Mouse (Mus musculus): Measurements from ENCODE around the gene Hoxb8. TPM values are rescaled to one million over a fixed set of nuclear protein-coding genes. Genes with fewer than 3 reads are reported as not detected.

The Hoxb8 gene
- polyA plus RNA-seq, 1 experiment from 2014 or later: not detected

DNA sequence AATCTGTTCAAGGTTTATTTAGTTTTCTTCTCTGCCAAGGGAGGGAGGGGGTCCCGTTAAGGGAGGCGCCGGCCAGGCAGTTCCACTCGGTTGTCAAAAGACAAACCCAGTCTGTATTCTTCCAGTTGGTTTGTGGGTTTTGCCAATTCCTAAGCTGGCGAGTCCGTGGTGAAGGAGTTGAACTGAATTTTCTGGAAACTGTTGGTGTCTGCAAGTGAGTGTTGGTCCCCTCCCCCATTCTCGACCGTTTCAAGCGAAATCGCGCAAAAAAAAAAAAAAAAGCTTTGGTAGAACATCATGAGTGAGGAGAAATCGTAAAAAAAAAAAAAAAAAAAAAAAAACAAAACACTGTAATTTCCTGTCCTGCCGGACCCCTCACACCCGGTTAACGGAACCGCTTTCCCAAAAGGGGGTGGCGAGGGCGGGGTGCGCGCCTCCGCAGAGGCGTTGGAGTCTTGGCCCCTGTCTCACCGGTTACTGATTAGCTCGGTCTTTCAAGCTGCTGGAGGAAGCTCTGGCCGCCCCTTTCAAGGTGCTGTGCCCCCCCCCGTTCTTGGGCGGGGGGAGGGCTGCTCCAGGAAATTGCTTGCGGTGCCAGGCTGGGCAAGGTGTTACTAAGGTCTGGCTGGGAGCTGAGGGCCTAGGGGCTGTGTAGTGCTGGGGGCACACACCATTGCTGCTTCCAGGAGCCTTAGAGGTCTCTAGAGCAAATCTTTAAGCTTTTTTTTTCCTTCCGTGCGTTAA is 13.6 kb downstream of the Hoxb8 start:
- Histone ChIP-seq H3K36me3 (ENCODE audit: control insufficient read depth, insufficient read depth) (no peaks in the 10 kb centered on the region), H3K27ac (ENCODE audit: low read length) (no peak overlapping the region), H3K4me3 (ENCODE audit: low read depth, low read length) (no peak overlapping the region), H3K27me3 (ENCODE audit: control insufficient read depth, insufficient read depth, low read depth, low read length) (peaks cover 99% of the 10 kb centered on the region), H3K9ac (ENCODE audit: low read depth, low read length) (no peak overlapping the region), H3K9me3 (replicated peaks; ENCODE audit: control insufficient read depth, low read length) (no peaks in the 10 kb centered on the region), H3K4me2 (ENCODE audit: low read depth, low read length) (no peak overlapping the region), H3K4me1 (ENCODE audit: control insufficient read depth, low read depth, low read length) (no peaks in the 10 kb centered on the region)
- under 1% methylated on average over 30 of the region's 30 CpGs for whole genome bisulfite sequencing (ENCODE audit: insufficient replicate concordance)
- ATAC-seq (ENCODE audit: low read depth): no peak

DNA sequence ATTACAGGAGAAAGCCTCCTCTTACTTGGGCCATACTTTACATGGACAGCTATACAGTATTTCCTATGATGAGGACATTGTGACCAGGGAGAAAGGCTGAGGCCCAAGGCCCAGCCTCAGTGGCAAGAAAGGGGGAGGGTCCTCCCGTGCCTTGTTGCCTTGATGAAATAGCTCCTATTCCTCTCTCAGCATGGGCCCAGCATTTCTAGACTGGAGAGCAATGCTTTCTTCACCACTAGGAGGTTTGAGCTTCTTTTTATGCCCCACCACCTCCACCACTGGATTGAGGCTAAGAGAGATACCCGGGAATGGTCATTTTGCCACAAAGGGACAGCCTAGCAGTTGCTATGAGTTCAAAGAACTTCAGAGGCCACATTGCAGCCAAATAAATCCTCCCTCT is 15.3 kb downstream of the Hoxb8 start:
- H3K27me3 ChIP-seq (ENCODE audit: control insufficient read depth, insufficient read depth, low read depth, low read length): peaks cover 100% of the 10 kb centered on the region
- no peak overlapping the region for H3K9ac ChIP-seq (ENCODE audit: low read depth, low read length)
- no peak overlapping the region for H3K4me2 ChIP-seq (ENCODE audit: low read depth, low read length)
- no peak for ATAC-seq (ENCODE audit: low read depth)
- H3K9me3 ChIP-seq (replicated peaks; ENCODE audit: control insufficient read depth, low read length): no peaks in the 10 kb centered on the region
- WGBS (ENCODE audit: insufficient replicate concordance): 25% methylated on average over 2 of the region's 2 CpGs
- no peak overlapping the region for H3K27ac ChIP-seq (ENCODE audit: low read length)
- no peaks in the 10 kb centered on the region for H3K36me3 ChIP-seq (ENCODE audit: control insufficient read depth, insufficient read depth)
- no peaks in the 10 kb centered on the region for H3K4me1 ChIP-seq (ENCODE audit: control insufficient read depth, low read depth, low read length)
- no peak overlapping the region for H3K4me3 ChIP-seq (ENCODE audit: low read depth, low read length)

DNA sequence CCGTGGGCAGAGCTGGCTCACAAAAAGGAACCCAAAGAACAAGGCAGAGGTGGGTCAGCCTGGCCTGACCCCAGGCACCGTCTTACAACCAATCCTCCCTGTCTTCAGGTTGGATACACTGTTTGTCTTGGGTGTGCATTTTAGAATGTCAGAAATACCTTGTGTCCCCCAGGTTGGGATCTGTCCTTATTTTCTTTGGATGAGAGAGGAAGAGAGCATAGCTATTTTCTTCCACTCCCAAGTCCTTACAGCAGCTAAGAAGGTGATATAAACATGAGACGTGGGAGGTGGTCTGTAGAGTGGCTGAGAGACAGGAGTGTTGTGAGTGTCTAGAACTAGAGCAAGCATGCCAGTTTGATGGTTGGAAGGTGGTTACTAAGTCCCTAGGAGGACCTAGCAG is 15.7 kb downstream of the Hoxb8 start:
- no peak for ATAC-seq (ENCODE audit: low read depth)
- Histone ChIP-seq H3K27me3 (ENCODE audit: control insufficient read depth, insufficient read depth, low read depth, low read length) (peaks cover 100% of the 10 kb centered on the region), H3K4me2 (ENCODE audit: low read depth, low read length) (no peak overlapping the region), H3K27ac (ENCODE audit: low read length) (no peak overlapping the region), H3K4me3 (ENCODE audit: low read depth, low read length) (no peak overlapping the region), H3K36me3 (ENCODE audit: control insufficient read depth, insufficient read depth) (no peaks in the 10 kb centered on the region), H3K9ac (ENCODE audit: low read depth, low read length) (no peak overlapping the region), H3K9me3 (replicated peaks; ENCODE audit: control insufficient read depth, low read length) (no peaks in the 10 kb centered on the region), H3K4me1 (ENCODE audit: control insufficient read depth, low read depth, low read length) (no peaks in the 10 kb centered on the region)
- 22% methylated on average over 3 of the region's 3 CpGs for WGBS (ENCODE audit: insufficient replicate concordance)

DNA sequence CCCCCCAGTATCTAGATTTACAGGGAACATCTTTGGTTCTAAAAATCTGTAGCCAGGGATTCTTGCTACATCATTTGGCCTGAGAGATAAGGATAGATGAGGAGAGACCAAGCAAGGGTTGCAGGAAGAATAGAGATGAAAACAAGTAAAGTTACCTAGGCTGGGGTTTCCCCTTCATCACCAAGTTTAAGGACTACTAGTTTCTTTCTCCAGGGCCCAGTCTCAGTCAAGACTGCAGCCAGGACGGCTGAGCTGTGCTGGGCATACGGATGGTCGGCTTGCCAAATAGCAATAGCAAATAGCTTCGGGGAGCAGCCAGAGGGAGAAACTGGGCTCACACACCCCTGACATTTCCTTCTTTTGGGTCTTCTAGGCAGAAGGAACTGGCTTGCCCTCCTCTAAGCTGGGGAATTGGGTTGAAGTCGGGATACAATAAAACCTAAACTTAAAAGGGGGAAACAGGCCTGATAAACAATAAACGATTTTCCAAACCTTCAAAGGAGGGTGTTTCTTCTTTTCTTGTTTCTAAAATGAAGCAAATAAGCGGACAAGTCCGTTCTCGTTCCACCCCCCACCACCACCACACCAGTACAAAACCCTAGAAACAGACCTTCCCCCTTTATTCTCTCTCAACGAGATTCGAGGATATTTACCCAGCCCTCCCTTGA is 16.4 kb downstream of the Hoxb8 start:
- peaks cover 100% of the 10 kb centered on the region for H3K27me3 ChIP-seq (ENCODE audit: control insufficient read depth, insufficient read depth, low read depth, low read length)
- no peaks in the 10 kb centered on the region for H3K9me3 ChIP-seq (replicated peaks; ENCODE audit: control insufficient read depth, low read length)
- no peak overlapping the region for H3K9ac ChIP-seq (ENCODE audit: low read depth, low read length)
- no peaks in the 10 kb centered on the region for H3K4me1 ChIP-seq (ENCODE audit: control insufficient read depth, low read depth, low read length)
- no peaks in the 10 kb centered on the region for H3K36me3 ChIP-seq (ENCODE audit: control insufficient read depth, insufficient read depth)
- no peak for ATAC-seq (ENCODE audit: low read depth)
- H3K27ac ChIP-seq (ENCODE audit: low read length): no peak overlapping the region
- WGBS (ENCODE audit: insufficient replicate concordance): 19% methylated on average over 11 of the region's 11 CpGs
- no peak overlapping the region for H3K4me2 ChIP-seq (ENCODE audit: low read depth, low read length)
- no peak overlapping the region for H3K4me3 ChIP-seq (ENCODE audit: low read depth, low read length)

- Histone ChIP-seq H3K27ac (ENCODE audit: low read length) (no peak overlapping the region), H3K4me2 (ENCODE audit: low read depth, low read length) (peak overlapping the region; percentile 20; the same call in 1 of the 2 replicates), H3K9ac (ENCODE audit: low read depth, low read length) (no peak overlapping the region), H3K4me3 (ENCODE audit: low read depth, low read length) (peak overlapping the region; percentile 11; the same call in 1 of the 2 replicates), H3K4me1 (ENCODE audit: control insufficient read depth, low read depth, low read length) (no peaks in the 10 kb centered on the region), H3K36me3 (ENCODE audit: control insufficient read depth, insufficient read depth) (no peaks in the 10 kb centered on the region), H3K9me3 (replicated peaks; ENCODE audit: control insufficient read depth, low read length) (no peaks in the 10 kb centered on the region), H3K27me3 (ENCODE audit: control insufficient read depth, insufficient read depth, low read depth, low read length) (peaks cover 100% of the 10 kb centered on the region)
- no peak for ATAC-seq (ENCODE audit: low read depth)
- under 1% methylated on average over 66 of the region's 66 CpGs for WGBS (ENCODE audit: insufficient replicate concordance)
Measured at GRCm38 (mm10) chr11:96298895-96299667, 17.4 kb downstream of the Hoxb8 start.

GRCm38 (mm10) chr11:96299781-96300180 is 18.1 kb downstream of the Hoxb8 start:
- H3K27me3 ChIP-seq (ENCODE audit: control insufficient read depth, insufficient read depth, low read depth, low read length): peaks cover 100% of the 10 kb centered on the region
- 3% methylated on average over 9 of the region's 9 CpGs for WGBS (ENCODE audit: insufficient replicate concordance)
- H3K9ac ChIP-seq (ENCODE audit: low read depth, low read length): no peak overlapping the region
- H3K27ac ChIP-seq (ENCODE audit: low read length): no peak overlapping the region
- H3K9me3 ChIP-seq (replicated peaks; ENCODE audit: control insufficient read depth, low read length): no peaks in the 10 kb centered on the region
- ATAC-seq (ENCODE audit: low read depth): no peak
- no peaks in the 10 kb centered on the region for H3K4me1 ChIP-seq (ENCODE audit: control insufficient read depth, low read depth, low read length)
- no peak overlapping the region for H3K4me3 ChIP-seq (ENCODE audit: low read depth, low read length)
- no peak overlapping the region for H3K4me2 ChIP-seq (ENCODE audit: low read depth, low read length)
- no peaks in the 10 kb centered on the region for H3K36me3 ChIP-seq (ENCODE audit: control insufficient read depth, insufficient read depth)

GRCm38 (mm10) chr11:96300354-96301063 is 18.8 kb downstream of the Hoxb8 start:
- H3K27me3 ChIP-seq (ENCODE audit: control insufficient read depth, insufficient read depth, low read depth, low read length): peaks cover 100% of the 10 kb centered on the region
- 2% methylated on average over 35 of the region's 35 CpGs for WGBS (ENCODE audit: insufficient replicate concordance)
- no peak overlapping the region for H3K9ac ChIP-seq (ENCODE audit: low read depth, low read length)

DNA sequence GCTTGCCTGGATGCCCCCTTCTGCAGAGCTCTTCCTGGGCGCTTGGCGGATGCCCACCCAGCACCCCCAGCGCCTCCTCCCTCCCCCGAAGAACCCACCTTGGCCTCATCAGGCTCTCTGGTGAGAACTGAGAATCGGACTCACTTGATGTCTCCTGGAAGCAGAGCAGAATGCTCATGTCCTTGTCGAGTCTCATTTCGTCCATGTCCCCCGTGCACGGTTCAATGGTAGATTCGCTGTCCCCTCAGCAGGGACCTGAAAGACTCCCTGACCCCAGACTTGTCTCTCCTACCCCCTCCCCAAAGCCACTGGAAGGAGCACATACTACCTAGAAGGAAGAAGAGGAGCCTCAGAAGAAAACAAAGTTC is 19.3 kb downstream of the Hoxb8 start:
- 13% methylated on average over 10 of the region's 10 CpGs for WGBS (ENCODE audit: insufficient replicate concordance)
- Histone ChIP-seq H3K27ac (ENCODE audit: low read length) (no peak overlapping the region), H3K4me3 (ENCODE audit: low read depth, low read length) (no peak overlapping the region)

More at GRCm38 (mm10) chr11:96300354-96301063, 18.8 kb downstream of the Hoxb8 start:
- Histone ChIP-seq H3K9me3 (replicated peaks; ENCODE audit: control insufficient read depth, low read length) (no peaks in the 10 kb centered on the region), H3K4me1 (ENCODE audit: control insufficient read depth, low read depth, low read length) (no peaks in the 10 kb centered on the region), H3K36me3 (ENCODE audit: control insufficient read depth, insufficient read depth) (no peaks in the 10 kb centered on the region), H3K4me2 (ENCODE audit: low read depth, low read length) (no peak overlapping the region), H3K4me3 (ENCODE audit: low read depth, low read length) (no peak overlapping the region), H3K27ac (ENCODE audit: low read length) (no peak overlapping the region)
- ATAC-seq (ENCODE audit: low read depth): no peak

More for the DNA sequence above, 19.3 kb downstream of the Hoxb8 start:
- H3K4me1 ChIP-seq (ENCODE audit: control insufficient read depth, low read depth, low read length): no peaks in the 10 kb centered on the region
- H3K27me3 ChIP-seq (ENCODE audit: control insufficient read depth, insufficient read depth, low read depth, low read length): peaks cover 100% of the 10 kb centered on the region
- no peak overlapping the region for H3K4me2 ChIP-seq (ENCODE audit: low read depth, low read length)
- no peaks in the 10 kb centered on the region for H3K9me3 ChIP-seq (replicated peaks; ENCODE audit: control insufficient read depth, low read length)
- no peaks in the 10 kb centered on the region for H3K36me3 ChIP-seq (ENCODE audit: control insufficient read depth, insufficient read depth)
- no peak for ATAC-seq (ENCODE audit: low read depth)
- H3K9ac ChIP-seq (ENCODE audit: low read depth, low read length): no peak overlapping the region
